Mouse (Mus musculus) olfactory bulb, adult 2 months (tissue): Measurements from ENCODE around the gene Cdc27.

ENCODE experiments used
- CTCF ChIP-seq: fragments of 200-500 bp; IDR thresholded peaks from 2 replicates; pipeline ENCODE4 v1.5.1; 2012; ENCODE audit warnings: low read depth, mild to moderate bottlenecking, low read length, moderate library complexity; ENCODE audit not compliant: insufficient read depth
- POLR2A ChIP-seq: fragments of 200-500 bp; IDR thresholded peaks from 2 replicates; pipeline ENCODE4 v1.6.1; 2012; ENCODE audit warnings: mild to moderate bottlenecking, low read depth, low read length, moderate library complexity; ENCODE audit not compliant: insufficient read depth

DNA sequence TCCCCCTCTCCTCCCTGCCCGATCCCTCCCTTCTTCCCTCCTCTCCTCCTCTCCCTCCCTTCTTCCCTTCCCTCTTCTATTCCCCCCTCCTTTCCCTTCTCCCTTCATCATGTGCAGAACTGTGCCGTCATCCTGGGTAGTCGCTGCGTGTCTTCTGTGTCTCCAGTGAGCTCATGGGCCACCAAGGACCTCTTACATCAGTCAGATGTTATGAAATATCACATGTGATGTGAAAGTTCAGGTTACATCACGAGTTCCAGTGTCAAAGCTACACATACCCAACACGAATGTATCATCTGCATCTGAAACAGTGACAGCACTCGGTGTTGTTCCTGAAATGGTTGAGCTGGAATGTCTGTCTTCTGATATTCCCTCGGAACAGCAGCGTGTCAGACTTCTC lies 14.8 kb upstream of the Cdc27 start:
- TF ChIP-seq POLR2A = no peak
- TF ChIP-seq CTCF = no peak
